Mouse (Mus musculus) limb, embryonic 11.5 days (tissue): Measurements from ENCODE around the gene Kcp. TPM values are rescaled to one million over a fixed set of nuclear protein-coding genes. Genes with fewer than 3 reads are reported as not detected.

Experiments used
- ATAC-seq: fragments of 200-750 bp; cut with Nextera tagmentation; 2 replicates; pipeline ENCODE4 v1.8.0; 2017; ENCODE audit warnings: low read depth; ENCODE audit not compliant: insufficient number of reproducible peaks, low FRiP score, low TSS enrichment
- DNase-seq: peaks from one replicate; pipeline ENCODE4 v3.0.0-alpha.2; 2015; ENCODE audit warnings: low spot score
- H3K27ac ChIP-seq: fragments of 300-500 bp; sonication (generic); replicated peaks from 2 replicates; pipeline ENCODE4 v1.5.1; 2014; ENCODE audit warnings: low read depth, mild to moderate bottlenecking, low read length
- H3K27me3 ChIP-seq: fragments of 300-500 bp; sonication (generic); 2 replicates; pipeline ENCODE4 v1.6.1; 2014; ENCODE audit warnings: mild to moderate bottlenecking, low read length, mixed read lengths; ENCODE audit not compliant: control insufficient read depth, insufficient read depth
- H3K36me3 ChIP-seq: fragments of 300-500 bp; sonication (generic); 2 replicates; pipeline ENCODE4 v1.6.1; 2014; ENCODE audit warnings: mild to moderate bottlenecking, low read length, moderate library complexity, mixed read lengths; ENCODE audit not compliant: control insufficient read depth, insufficient read depth
- H3K4me1 ChIP-seq: fragments of 300-500 bp; sonication (generic); 2 replicates; pipeline ENCODE4 v1.6.1; 2014; ENCODE audit warnings: low read length, mixed read lengths; ENCODE audit not compliant: control insufficient read depth, insufficient read depth
- H3K4me2 ChIP-seq: fragments of 300-500 bp; sonication (generic); 2 replicates; pipeline ENCODE4 v1.6.1; 2014; ENCODE audit warnings: low read depth, mild to moderate bottlenecking, moderate library complexity; ENCODE audit not compliant: severe bottlenecking
- H3K4me3 ChIP-seq: fragments of 300-500 bp; sonication (generic); 2 replicates; pipeline ENCODE4 v1.5.1; 2014; ENCODE audit warnings: low read depth, low read length
- H3K9ac ChIP-seq: fragments of 300-500 bp; sonication (generic); 2 replicates; pipeline ENCODE4 v1.6.1; 2014; ENCODE audit warnings: mild to moderate bottlenecking, low read length
- H3K9me3 ChIP-seq: fragments of 300-500 bp; sonication (generic); 2 replicates; pipeline ENCODE4 v1.6.1; 2016; ENCODE audit warnings: low read length; ENCODE audit not compliant: control insufficient read depth
- WGBS: fragments of 180-500 bp; shearing (Covaris S2); extraction: QIAGEN DNeasy Blood & Tissue Kit; methylation state at CpG from one replicate; pipeline ENCODE4 v1.1.7; 2014; 5-methylcytosine and 5-hydroxymethylcytosine counted together
- polyA plus RNA-seq: library from polyadenylated mRNA; unstranded; fragments of >200 nt; fragmentation: Nextera tagmentation; extraction: Ambion mirVana; gene quantifications from 2 replicates; pipeline ENCODE4 v1.2.1, GENCODE M21; 2014

Gene Kcp
- polyA plus RNA-seq, 1 experiment from 2014 or later: 25.7 TPM

DNA sequence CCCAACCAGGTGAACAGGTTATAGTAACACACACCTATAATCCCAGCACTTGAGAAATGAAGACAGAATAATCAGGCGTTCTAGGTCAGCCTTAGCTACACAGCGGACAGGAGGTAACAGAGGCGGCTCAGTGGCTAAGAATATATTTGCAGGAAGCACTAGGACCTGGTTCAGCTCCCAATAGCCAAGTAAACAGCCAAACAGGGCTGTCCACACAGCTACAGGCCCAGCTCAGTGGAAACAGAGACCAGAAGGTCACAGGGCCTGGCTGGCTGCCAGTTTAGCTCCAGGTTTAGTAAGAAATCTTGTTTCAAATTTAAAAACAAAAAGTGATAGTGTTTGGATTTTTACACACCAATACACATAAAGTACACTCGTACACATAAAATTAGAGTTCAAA lies 13.7 kb downstream of the Kcp start:
- WGBS: 93% methylated on average over 4 of the region's 4 CpGs
- 0 out of 2 replicates have a peak, but pooled peaks cover 3% of the 10 kb centered on the region for H3K27me3 ChIP-seq
- DNase-seq (no peak), ATAC-seq (no peak)
- no peaks in the 10 kb centered on the region; the same call in 1 of the 2 replicates for H3K9me3 ChIP-seq
- H3K36me3 ChIP-seq: peaks cover 4% of the 10 kb centered on the region; the same call in 1 of the 2 replicates
- H3K4me1 ChIP-seq: no peaks in the 10 kb centered on the region
- H3K9ac ChIP-seq: no peak overlapping the region
- no peak overlapping the region for H3K27ac ChIP-seq
- H3K4me3 ChIP-seq: no peak overlapping the region
- no peak overlapping the region for H3K4me2 ChIP-seq

DNA sequence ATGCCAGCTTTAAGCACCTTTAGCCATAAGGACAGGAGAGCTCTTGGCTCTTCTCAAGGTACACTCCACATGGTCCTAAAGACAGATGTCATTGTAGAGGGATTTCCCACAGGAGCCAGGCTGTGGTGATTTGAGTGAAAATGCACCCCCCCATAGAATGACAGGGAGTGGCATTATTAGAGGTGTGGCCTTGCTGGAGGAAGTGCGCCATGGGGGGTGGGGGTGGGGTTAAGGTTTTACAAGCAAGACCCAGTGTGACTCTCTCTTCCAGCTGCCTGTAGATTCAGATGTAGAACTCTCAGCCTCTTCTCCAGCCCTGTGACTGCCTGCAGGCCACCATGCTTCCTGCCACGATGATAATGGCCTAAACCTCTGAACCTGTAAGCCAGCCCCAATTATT lies 21.8 kb downstream of the Kcp start:
- no peaks in the 10 kb centered on the region for H3K27me3 ChIP-seq
- H3K27ac ChIP-seq: peak overlapping the region; percentile 33; the same call in 1 of the 2 replicates
- WGBS: 31% methylated on average over 2 of the region's 2 CpGs
- H3K4me3 ChIP-seq: no peak overlapping the region
- H3K9ac ChIP-seq: no peak overlapping the region
- ATAC-seq: no peak
- peaks cover 5% of the 10 kb centered on the region for H3K36me3 ChIP-seq
- 0 out of 2 replicates have a peak, but pooled peaks cover 5% of the 10 kb centered on the region for H3K4me1 ChIP-seq
- H3K4me2 ChIP-seq: no peak overlapping the region
- no peak for DNase-seq
- H3K9me3 ChIP-seq: no peaks in the 10 kb centered on the region

DNA sequence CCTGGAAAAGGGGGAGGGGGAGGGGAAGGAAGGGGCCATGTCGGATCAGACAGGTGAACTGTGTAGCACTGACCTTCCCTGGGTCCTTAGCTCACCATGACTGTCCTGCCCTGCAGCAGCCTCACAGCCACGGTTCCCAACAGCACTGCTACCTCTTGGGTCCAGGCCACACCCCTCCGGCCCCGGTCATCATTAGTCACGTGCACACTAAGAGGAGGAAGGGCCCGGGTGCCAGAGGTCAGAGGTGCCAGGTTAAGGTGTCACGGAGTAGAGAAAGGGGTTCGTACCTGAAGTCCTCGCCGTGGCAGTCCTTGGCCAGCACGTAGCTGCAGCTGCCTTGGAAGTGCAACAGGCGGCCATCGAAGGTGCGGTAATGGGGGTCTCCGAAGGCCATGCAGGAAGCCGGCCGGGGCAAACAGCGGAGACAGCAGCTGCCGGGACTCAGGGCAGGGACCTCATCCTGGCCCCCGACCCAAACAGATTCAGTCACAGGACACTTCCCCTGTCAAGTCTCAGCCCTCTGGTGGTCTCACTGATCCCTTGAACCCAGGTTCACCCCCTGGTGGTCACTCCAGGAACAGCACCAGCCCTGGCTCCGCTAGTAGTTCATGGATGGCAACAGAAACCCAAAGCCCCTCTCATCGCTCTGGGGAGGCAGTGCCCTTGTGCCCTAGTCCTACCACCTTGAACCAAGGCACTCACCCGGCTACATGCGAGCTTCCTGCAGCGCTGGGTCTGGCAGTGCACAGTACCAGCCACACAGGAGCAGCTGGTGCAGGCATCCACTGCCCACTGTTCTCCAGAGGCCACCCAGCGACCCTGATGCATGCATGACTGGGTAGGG lies 22.8 kb downstream of the Kcp start:
- 0 out of 2 replicates have a peak, but pooled peaks cover 5% of the 10 kb centered on the region for H3K4me1 ChIP-seq
- H3K36me3 ChIP-seq: peaks cover 3% of the 10 kb centered on the region
- ATAC-seq (peak; percentile 37; the same call in 1 of the 2 replicates), DNase-seq (peak; percentile 93)
- WGBS: 13% methylated on average over 26 of the region's 26 CpGs
- peak overlapping the region; percentile 17 for H3K4me3 ChIP-seq
- no peak overlapping the region for H3K27ac ChIP-seq
- no peaks in the 10 kb centered on the region for H3K9me3 ChIP-seq
- peak overlapping the region; percentile 52 for H3K4me2 ChIP-seq
- H3K9ac ChIP-seq: peak overlapping the region; percentile 27; the same call in 1 of the 2 replicates
- no peaks in the 10 kb centered on the region for H3K27me3 ChIP-seq

DNA sequence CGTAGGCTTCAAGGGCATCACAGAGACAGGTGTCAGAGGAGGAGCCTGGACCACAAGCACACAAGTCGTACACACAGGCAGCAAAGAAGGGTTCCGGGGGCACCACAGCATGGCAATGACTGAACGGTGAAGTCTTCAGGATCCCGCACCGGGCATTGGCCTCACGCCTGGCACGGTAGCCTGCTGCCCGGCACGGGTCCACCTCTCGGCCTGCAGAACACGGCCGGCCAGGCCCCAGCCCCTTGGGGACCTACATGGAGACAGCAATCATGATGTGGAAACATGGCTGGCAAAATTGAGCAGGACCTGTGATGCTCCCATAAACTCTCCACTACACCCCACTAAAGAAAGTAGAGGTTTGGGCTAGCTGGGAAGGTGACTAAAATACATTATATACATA lies 25.1 kb downstream of the Kcp start:
- WGBS: 92% methylated on average over 13 of the region's 13 CpGs
- 0 out of 2 replicates have a peak, but pooled peaks cover 5% of the 10 kb centered on the region for H3K4me1 ChIP-seq
- H3K9ac ChIP-seq: no peak overlapping the region
- no peak overlapping the region for H3K4me3 ChIP-seq
- H3K36me3 ChIP-seq: peaks cover 3% of the 10 kb centered on the region
- no peaks in the 10 kb centered on the region for H3K9me3 ChIP-seq
- H3K4me2 ChIP-seq: no peak overlapping the region
- no peak overlapping the region for H3K27ac ChIP-seq
- no peaks in the 10 kb centered on the region for H3K27me3 ChIP-seq
- ATAC-seq (no peak), DNase-seq (no peak)

DNA sequence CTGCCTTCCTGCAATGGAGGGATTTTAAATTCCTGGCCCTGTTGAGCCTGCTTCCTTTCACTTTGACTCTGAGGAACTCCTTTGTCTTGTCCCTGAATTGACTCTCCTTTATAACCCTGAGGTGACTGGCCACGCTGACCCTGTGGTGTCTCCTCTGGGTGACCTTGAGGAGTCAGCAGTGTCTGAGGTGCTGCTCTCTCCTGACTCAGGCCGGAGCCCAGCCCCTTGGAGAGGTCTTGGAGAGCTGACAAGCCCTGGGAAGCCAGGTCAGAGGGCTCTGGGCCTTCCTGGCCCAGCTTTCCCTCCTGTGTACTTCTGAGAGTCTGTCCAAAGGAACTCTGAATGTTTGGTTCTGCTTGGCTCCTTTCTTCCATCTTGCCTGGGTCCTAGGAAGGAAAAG lies 33.0 kb downstream of the Kcp start:
- ATAC-seq (no peak), DNase-seq (no peak)
- no peaks in the 10 kb centered on the region for H3K9me3 ChIP-seq
- no peak overlapping the region for H3K27ac ChIP-seq
- WGBS: 50% methylated on average over 2 of the region's 2 CpGs
- H3K36me3 ChIP-seq: peaks cover 14% of the 10 kb centered on the region; the same call in 1 of the 2 replicates
- H3K9ac ChIP-seq: no peak overlapping the region
- no peaks in the 10 kb centered on the region for H3K27me3 ChIP-seq
- peaks cover 4% of the 10 kb centered on the region; the same call in 1 of the 2 replicates for H3K4me1 ChIP-seq
- no peak overlapping the region for H3K4me3 ChIP-seq
- H3K4me2 ChIP-seq: no peak overlapping the region

DNA sequence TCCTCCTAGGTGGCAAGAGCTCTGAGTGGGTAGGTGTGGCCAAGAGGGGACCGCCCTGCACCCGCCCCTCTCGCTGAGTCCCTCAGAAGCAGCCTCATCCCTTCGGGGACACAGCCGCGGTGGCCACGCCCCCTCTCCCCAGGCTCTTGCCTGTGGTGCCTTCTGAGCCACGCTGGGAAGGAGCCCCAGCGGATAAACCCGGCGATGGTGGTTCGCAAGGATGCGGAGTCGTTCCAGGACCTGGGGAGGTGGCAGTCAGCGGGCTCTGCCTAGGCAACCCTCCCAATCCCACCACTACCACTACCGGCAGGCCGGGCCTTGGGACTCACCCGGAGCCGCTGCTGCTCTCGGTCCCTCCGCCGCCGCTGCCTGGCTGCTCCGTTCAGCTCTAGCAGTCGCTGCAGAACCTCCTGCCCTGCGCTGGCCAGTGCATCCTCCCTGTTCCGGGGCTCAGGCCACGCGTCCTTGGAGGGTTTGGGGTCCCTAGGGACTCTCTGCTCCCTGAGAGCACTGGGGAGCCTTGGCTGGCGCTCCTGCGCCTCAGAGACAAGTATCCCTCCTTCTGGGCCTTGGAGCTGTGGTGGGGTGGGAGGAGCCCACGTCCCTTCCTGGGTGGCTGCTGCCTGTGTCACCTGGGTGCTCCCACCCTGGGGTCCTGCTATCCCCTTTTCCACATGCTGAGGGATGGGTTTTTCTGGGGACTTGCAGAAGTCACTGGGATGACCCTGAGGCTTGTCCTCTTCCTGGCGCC lies 33.6 kb downstream of the Kcp start:
- no peaks in the 10 kb centered on the region for H3K9me3 ChIP-seq
- H3K27ac ChIP-seq: no peak overlapping the region
- peak overlapping the region; percentile 41 for H3K4me3 ChIP-seq
- DNase-seq (peak; percentile 84), ATAC-seq (peak; percentile 79)
- H3K9ac ChIP-seq: peak overlapping the region; percentile 59
- peak overlapping the region; percentile 77 for H3K4me2 ChIP-seq
- WGBS: 2% methylated on average over 33 of the region's 33 CpGs
- peaks cover 4% of the 10 kb centered on the region; the same call in 1 of the 2 replicates for H3K4me1 ChIP-seq
- no peaks in the 10 kb centered on the region for H3K27me3 ChIP-seq
- peaks cover 14% of the 10 kb centered on the region; the same call in 1 of the 2 replicates for H3K36me3 ChIP-seq

DNA sequence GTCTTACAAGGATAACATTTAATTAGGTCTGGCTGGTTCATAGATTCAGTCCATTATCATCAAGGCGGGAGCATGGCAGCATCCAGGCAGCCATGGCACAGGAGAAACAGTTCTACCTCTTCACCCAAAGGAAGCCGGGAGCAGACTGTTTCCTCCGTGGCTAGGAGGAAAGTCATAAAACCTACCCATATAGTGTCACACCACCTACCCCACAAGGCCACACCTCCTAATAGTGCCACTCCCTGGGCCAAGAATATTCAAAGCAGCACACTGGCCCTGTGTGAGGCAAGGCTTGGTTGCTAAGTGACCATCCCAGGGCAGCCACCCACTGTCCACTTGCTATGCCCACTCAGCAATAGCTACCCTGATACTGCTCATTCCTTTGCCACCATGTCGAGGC lies 36.6 kb downstream of the Kcp start, which contains the start of gene Atp6v1fnb:
Atp6v1fnb (plus strand) TSS at position 301 of the 400 bp plus-strand sequence.
- Histone ChIP-seq H3K4me2 (no peak within 1 kb of the TSS), H3K4me3 (no peak within 1 kb of the TSS), H3K27ac (no peak within 1 kb of the TSS), H3K9ac (no peak within 1 kb of the TSS), H3K4me1 (peaks cover 10% of the 10 kb centered on the region; the same call in 1 of the 2 replicates), H3K36me3 (peaks cover 14% of the 10 kb centered on the region; the same call in 1 of the 2 replicates), H3K27me3 (no peaks in the 10 kb centered on the region), H3K9me3 (no peaks in the 10 kb centered on the region)
- DNase-seq: no peak
- 89% methylated on average over 4 of the region's 4 CpGs for WGBS
- no peak for ATAC-seq

DNA sequence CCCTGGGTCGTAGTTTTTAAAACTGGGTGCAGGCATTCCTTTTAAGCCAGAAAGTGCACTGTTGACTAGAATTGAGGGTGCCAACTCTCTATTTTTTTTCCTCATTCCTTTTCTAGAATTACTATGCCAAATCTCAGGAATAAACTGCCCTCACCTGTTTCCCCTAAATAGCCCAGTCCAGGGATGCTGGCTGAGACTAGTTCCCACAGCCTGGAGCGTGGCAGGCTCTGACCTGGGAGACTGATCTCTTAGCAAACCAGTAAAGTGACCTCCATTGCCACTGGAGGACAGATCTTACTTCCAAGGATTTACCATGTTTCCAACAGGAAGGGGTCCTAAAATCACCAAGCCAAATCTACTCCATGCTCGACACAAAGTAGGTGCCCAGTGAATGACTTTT lies 38.9 kb downstream of the Kcp start:
- Histone ChIP-seq H3K4me3 (no peak overlapping the region), H3K9me3 (no peaks in the 10 kb centered on the region), H3K27ac (no peak overlapping the region), H3K4me1 (0 out of 2 replicates have a peak, but pooled peaks cover 6% of the 10 kb centered on the region), H3K36me3 (peaks cover 14% of the 10 kb centered on the region; the same call in 1 of the 2 replicates), H3K9ac (no peak overlapping the region), H3K4me2 (peak overlapping the region; percentile 70; the same call in 1 of the 2 replicates), H3K27me3 (no peaks in the 10 kb centered on the region)
- ATAC-seq (no peak), DNase-seq (no peak)
- 92% methylated on average over 3 of the region's 3 CpGs for whole genome bisulfite sequencing
